Mouse (Mus musculus): ENCODE data around the gene Hnrnph1.
A peak's percentile ranks its signal among the peaks of the same experiment; 100 is the strongest.

Gene Hnrnph1

GRCm38 (mm10) chr11:50415563-50416241, 38.9 kb downstream of the Hnrnph1 start:
- no peak for DNase-seq

- no peak for DNase-seq
Observed at GRCm38 (mm10) chr11:50417856-50418255, 41.1 kb downstream of the Hnrnph1 start.

- no peak for DNase-seq
Observed at GRCm38 (mm10) chr11:50421461-50421860, 44.7 kb downstream of the Hnrnph1 start.

GRCm38 (mm10) chr11:50421934-50422780, 45.4 kb downstream of the Hnrnph1 start:
- DNase-seq = peak; percentile 74

GRCm38 (mm10) chr11:50426056-50426455, 49.3 kb downstream of the Hnrnph1 start:
- no peak for DNase-seq

- DNase-seq = peak; percentile 81
Observed at GRCm38 (mm10) chr11:50430277-50431133, 53.7 kb downstream of the Hnrnph1 start, which contains the start of gene Rufy1. Gene Rufy1 (minus strand): TSS chr11:50431125.

- DNase-seq = no peak
Observed at GRCm38 (mm10) chr11:50431134-50432068, 54.6 kb downstream of the Hnrnph1 start.

- DNase-seq = no peak
Observed at GRCm38 (mm10) chr11:50432069-50432440, 55.3 kb downstream of the Hnrnph1 start.

GRCm38 (mm10) chr11:50432896-50433295, 56.1 kb downstream of the Hnrnph1 start:
- DNase-seq = no peak
